Mouse (Mus musculus): ENCODE measurements at regions not wholly inside any gene's neighbourhood (a gene's known extent, or its start where the extent isn't known, plus 50 kb on each side); places are given as distances from the start of the nearest gene placed in this dataset.
"Not testable (repeated sequence)": the region's sequence is repeated elsewhere in the genome, so short reads cannot be mapped to it uniquely, and the experiment has no call there.

DNA sequence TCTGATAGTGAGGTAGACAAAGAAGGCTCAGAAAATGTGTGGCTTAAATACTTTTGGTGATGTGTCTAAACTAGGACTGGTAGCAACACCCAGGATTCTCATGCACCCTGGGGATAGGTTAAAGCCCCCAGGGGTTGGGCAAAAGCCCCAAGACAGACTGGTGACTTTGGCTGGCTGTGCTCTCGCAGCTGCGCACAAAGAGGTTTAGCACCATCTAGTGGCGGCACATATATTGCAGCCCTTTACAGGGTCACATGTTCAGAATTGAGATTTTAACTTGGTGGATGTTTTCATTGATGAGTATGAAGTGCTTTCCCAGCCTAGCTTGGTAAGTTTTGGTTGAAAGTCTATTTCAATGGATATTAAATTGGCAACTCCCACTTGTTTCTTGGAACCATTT lies 167.3 kb downstream of the Gm44 start:
- peak in 1 of 2 experiments; percentile 13 for DNase-seq

DNA sequence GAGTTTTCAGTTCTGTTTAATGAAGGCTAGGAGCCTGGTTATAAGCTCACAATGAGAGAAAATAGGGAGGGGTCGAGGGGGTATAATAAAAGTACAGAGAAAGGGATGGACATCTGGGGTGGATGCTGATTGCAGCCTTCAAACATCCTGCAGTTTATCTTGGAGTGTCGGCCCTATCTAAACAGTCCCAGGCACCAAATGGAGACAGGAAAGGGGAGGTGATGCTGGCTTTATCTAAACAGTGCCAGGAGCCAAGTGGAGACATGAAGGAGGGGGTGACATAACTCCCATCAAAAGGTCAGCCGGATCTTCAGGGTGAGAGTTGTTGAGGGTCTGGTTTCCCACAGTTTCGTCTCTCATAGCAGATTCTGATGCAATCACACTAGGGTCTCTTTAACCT lies 193.2 kb downstream of the Gm44 start:
- not testable (repeated sequence) for DNase-seq

Data from heart, adult 18-20 months (tissue).